Mouse (Mus musculus) neutrophil, adult 5-6 weeks (primary cell): ENCODE data around the gene Itga6. TPM values are rescaled to one million over a fixed set of nuclear protein-coding genes. Genes with fewer than 3 reads are reported as not detected.
A peak's percentile ranks its signal among the peaks of the same experiment; 100 is the strongest.

Source experiments
- ATAC-seq: fragments of 151-379, 151-347 bp; 2 replicates; pipeline ENCODE4 v1.8.0; 2017; ENCODE audit warnings: mild to moderate bottlenecking, moderate TSS enrichment; ENCODE audit not compliant: insufficient number of reproducible peaks, poor library complexity, low FRiP score, severe bottlenecking; ENCODE audit errors: extremely low read depth
- total RNA-seq: library from RNA; stranded (forward); fragments of 200-1000 nt; gene quantifications from 2 replicates; pipeline ENCODE4 v1.2.3, GENCODE M21; 2017

Itga6 gene
- total RNA-seq, 1 experiment from 2014 or later: 57.4 TPM

- ATAC-seq: no peak
These were observed 42.4 kb downstream of the Itga6 start for GRCm38 (mm10) chr2:71787591-71788460.

- ATAC-seq: no peak
These were observed 45.3 kb downstream of the Itga6 start for GRCm38 (mm10) chr2:71790752-71791151.

GRCm38 (mm10) chr2:71791203-71791602 is 45.8 kb downstream of the Itga6 start:
- ATAC-seq: no peak

- no peak for ATAC-seq
These were observed 48.7 kb downstream of the Itga6 start for GRCm38 (mm10) chr2:71794139-71794538.

- ATAC-seq: no peak
These were observed 51.4 kb downstream of the Itga6 start for GRCm38 (mm10) chr2:71796787-71797186.

- ATAC-seq: 0 out of 2 replicates have a peak, but pooled peaks have one; percentile 33
These were observed 55.4 kb downstream of the Itga6 start for GRCm38 (mm10) chr2:71800798-71801197.

GRCm38 (mm10) chr2:71801691-71802090 is 56.3 kb downstream of the Itga6 start:
- no peak; the same call in 1 of the 2 replicates for ATAC-seq

- no peak for ATAC-seq
These were observed 56.7 kb downstream of the Itga6 start for GRCm38 (mm10) chr2:71802131-71802530.

GRCm38 (mm10) chr2:71805120-71805519 is 59.7 kb downstream of the Itga6 start:
- no peak for ATAC-seq

- no peak for ATAC-seq
These were observed 60.5 kb downstream of the Itga6 start for GRCm38 (mm10) chr2:71805611-71806567.

GRCm38 (mm10) chr2:71809289-71809860 is 64.0 kb downstream of the Itga6 start:
- ATAC-seq: no peak

- ATAC-seq: no peak
These were observed 64.6 kb downstream of the Itga6 start for GRCm38 (mm10) chr2:71810010-71810409.

GRCm38 (mm10) chr2:71810906-71811305 is 65.5 kb downstream of the Itga6 start:
- ATAC-seq: no peak

- ATAC-seq: peak; percentile 66
These were observed 67.0 kb downstream of the Itga6 start for GRCm38 (mm10) chr2:71812221-71813021.

- no peak for ATAC-seq
These were observed 67.6 kb downstream of the Itga6 start for GRCm38 (mm10) chr2:71813022-71813358.

- no peak for ATAC-seq
These were observed 68.0 kb downstream of the Itga6 start for GRCm38 (mm10) chr2:71813371-71813770.

GRCm38 (mm10) chr2:71814016-71814415 is 68.6 kb downstream of the Itga6 start:
- ATAC-seq: peak; percentile 93

- ATAC-seq: no peak
These were observed 69.9 kb downstream of the Itga6 start for GRCm38 (mm10) chr2:71815279-71815678.
